Mouse (Mus musculus) fat pad, adult 2 months (tissue): ENCODE results near the gene Slc2a4.
"Not testable (repeated sequence)": the region's sequence is repeated elsewhere in the genome, so short reads cannot be mapped to it uniquely, and the experiment has no call there.

ENCODE experiments used
- DNase-seq: peaks from one replicate; pipeline ENCODE4 v3.0.0-alpha.2; 2011; ENCODE audit warnings: low read depth, low spot score; ENCODE audit errors: extremely low read depth

Slc2a4 gene

GRCm38 (mm10) chr11:69970775-69971174 lies 22.8 kb upstream of the Slc2a4 start:
- DNase-seq = no peak

- DNase-seq = no peak
Observed at GRCm38 (mm10) chr11:69970222-69970621, 22.2 kb upstream of the Slc2a4 start.

GRCm38 (mm10) chr11:69968793-69969192 lies 20.8 kb upstream of the Slc2a4 start:
- no peak for DNase-seq

- DNase-seq = no peak
Observed at GRCm38 (mm10) chr11:69966860-69967517, 19.0 kb upstream of the Slc2a4 start.

- DNase-seq = no peak
Observed at GRCm38 (mm10) chr11:69966006-69966859, 18.2 kb upstream of the Slc2a4 start.

- no peak for DNase-seq
Observed at GRCm38 (mm10) chr11:69965271-69966005, 17.4 kb upstream of the Slc2a4 start.

- DNase-seq = no peak
Observed at GRCm38 (mm10) chr11:69964650-69965270, 16.8 kb upstream of the Slc2a4 start, which contains the start of gene Cldn7. Cldn7 (plus strand) TSS chr11:69964779.

GRCm38 (mm10) chr11:69961841-69962240 lies 13.9 kb upstream of the Slc2a4 start:
- DNase-seq = no peak

GRCm38 (mm10) chr11:69960616-69961015 lies 12.6 kb upstream of the Slc2a4 start:
- DNase-seq = no peak

GRCm38 (mm10) chr11:69956218-69956617 lies 8.2 kb upstream of the Slc2a4 start:
- DNase-seq = no peak

- not testable (repeated sequence) for DNase-seq
Observed at GRCm38 (mm10) chr11:69955618-69956017, 7.6 kb upstream of the Slc2a4 start.

GRCm38 (mm10) chr11:69953267-69953915 lies 5.4 kb upstream of the Slc2a4 start:
- DNase-seq = no peak

GRCm38 (mm10) chr11:69952274-69952673 lies 4.3 kb upstream of the Slc2a4 start:
- no peak for DNase-seq

- no peak for DNase-seq
Observed at GRCm38 (mm10) chr11:69950807-69951459, 2.9 kb upstream of the Slc2a4 start.

GRCm38 (mm10) chr11:69948763-69949150 lies 769 bp upstream of the Slc2a4 start:
- no peak for DNase-seq

- no peak for DNase-seq
Observed at GRCm38 (mm10) chr11:69947337-69948065, 487 bp downstream of the Slc2a4 start.

- DNase-seq = no peak
Observed at GRCm38 (mm10) chr11:69945997-69946891, 1.7 kb downstream of the Slc2a4 start.

- DNase-seq = no peak
Observed at GRCm38 (mm10) chr11:69945216-69945615, 2.8 kb downstream of the Slc2a4 start.
